Mouse (Mus musculus) B cell, adult 67 days (primary cell): ENCODE measurements around the gene Oas1f. TPM values are rescaled to one million over a fixed set of nuclear protein-coding genes. Genes with fewer than 3 reads are reported as not detected.

ENCODE experiments used
- total RNA-seq, 2 experiments: library from RNA; stranded (reverse); gene quantifications; 4 replicates each; pipeline ENCODE4 v1.2.4; 2023

Oas1f gene
- not detected for total RNA-seq

GRCm38 (mm10) chr5:120847067-120847466, at the start of gene Oas1f:
Gene Oas1f, plus strand, starts transcription at chr5:120847367.

DNA sequence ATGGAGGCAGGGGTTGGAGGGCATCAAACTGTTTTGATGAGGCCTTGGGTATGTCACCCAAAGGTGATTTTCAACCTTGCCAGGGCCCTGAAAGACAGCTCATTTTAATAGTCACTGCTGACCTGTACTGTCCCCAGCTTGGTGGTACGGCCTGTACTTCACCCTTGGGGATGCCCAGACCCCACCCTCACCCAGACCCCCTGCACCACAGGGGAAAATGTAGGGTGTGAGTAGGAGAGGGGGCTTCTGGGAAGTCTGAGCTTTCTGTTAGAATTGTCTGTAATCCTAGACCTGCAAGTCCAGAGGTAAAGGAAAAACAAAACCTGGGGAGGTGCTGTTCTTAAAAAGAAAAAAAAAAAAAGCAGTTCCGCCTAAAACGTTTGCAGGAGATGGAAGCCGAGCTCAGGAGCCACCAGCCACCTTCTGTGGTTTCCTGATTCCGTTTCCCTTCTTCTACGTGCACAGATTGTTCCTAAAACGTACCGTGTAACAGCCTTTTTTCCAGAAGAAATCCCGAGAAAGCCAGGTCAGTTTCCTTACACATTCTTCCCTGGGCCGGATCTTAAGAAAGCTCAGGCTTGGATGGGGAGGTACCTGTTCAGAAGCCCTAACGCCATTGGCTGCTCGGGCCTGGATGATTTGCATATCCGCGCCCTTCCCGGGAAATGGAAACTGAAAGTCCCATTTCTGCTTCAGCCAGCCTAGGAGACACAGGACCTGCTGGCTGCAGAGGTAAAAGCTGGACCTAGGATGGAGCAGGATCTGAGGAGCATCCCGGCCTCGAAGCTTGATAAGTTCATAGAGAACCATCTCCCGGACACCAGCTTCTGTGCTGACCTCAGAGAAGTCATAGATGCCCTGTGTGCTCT, 35.0 kb upstream of the Oas1f start, which contains the start of gene Oas1c:
Gene Oas1c (minus strand): TSS at position 564 of the 869 bp plus-strand sequence.

GRCm38 (mm10) chr5:120861121-120861520, 14.0 kb downstream of the Oas1f start, which contains the start of gene Oas1h:
Gene Oas1h, plus strand, starts transcription at chr5:120861421.

GRCm38 (mm10) chr5:120887413-120887812, 40.2 kb downstream of the Oas1f start, which contains the start of gene Oas1g:
Gene Oas1g, minus strand, starts transcription at chr5:120887613.

GRCm38 (mm10) chr5:120906791-120907733, 59.9 kb downstream of the Oas1f start, which contains the start of gene Oas1a:
Gene Oas1a, minus strand, starts transcription at chr5:120907521.

Other genes starting within 250 kb of the Oas1f start
- 1 to 10 TPM; 5.8 to 6.0 TPM for gene Rita1, start 234.8 kb upstream of the Oas1f start, total RNA-seq
- gene Ddx54, start 234.6 kb upstream of the Oas1f start, total RNA-seq, result 100 to 1,000 TPM; 170 to 180 TPM
- not detected for gene Cfap73, start 213.1 kb upstream of the Oas1f start, total RNA-seq
- gene Rasal1, start 198.6 kb upstream of the Oas1f start, total RNA-seq, result 10 to 100 TPM; 49.7 to 54.9 TPM
- gene Dtx1, start 135.4 kb upstream of the Oas1f start, total RNA-seq, result 100 to 1,000 TPM; 260 to 264 TPM
- gene Oas2, start 97.5 kb upstream of the Oas1f start, total RNA-seq, result 1 to 10 TPM; 5.0 to 9.7 TPM
- gene Oas3, start 69.7 kb upstream of the Oas1f start, total RNA-seq, result 1 to 10 TPM; 1.7 to 5.0 TPM
- 1 to 10 TPM in 1 of 2 experiments, under 1 TPM in 1; 0.98 to 2.1 TPM for gene Oas1e, start 51.8 kb upstream of the Oas1f start, total RNA-seq
- gene Oas1c, start 34.9 kb upstream of the Oas1f start, total RNA-seq, result 10 to 100 TPM; 12.0 to 17.8 TPM
- gene Oas1h, start 14.1 kb downstream of the Oas1f start, total RNA-seq, result not detected
- gene Oas1g, start 40.2 kb downstream of the Oas1f start, total RNA-seq, result not detected
- gene Oas1a, start 60.2 kb downstream of the Oas1f start, total RNA-seq, result 1 to 10 TPM; 2.7 to 3.8 TPM
- gene Oas1d, start 67.2 kb downstream of the Oas1f start, total RNA-seq, result not detected
- not detected for gene Rph3a, start 162.7 kb downstream of the Oas1f start, total RNA-seq